Mouse (Mus musculus) kidney, adult 2 months (tissue): ENCODE results near the gene Wdr76. TPM values are rescaled to one million over a fixed set of nuclear protein-coding genes. Genes with fewer than 3 reads are reported as not detected.
"Not testable (repeated sequence)": the region's sequence is repeated elsewhere in the genome, so short reads cannot be mapped to it uniquely, and the experiment has no call there.

ENCODE experiments used
- DNase-seq: peaks from one replicate; pipeline ENCODE4 v3.0.0; 2021
- H3K27ac ChIP-seq: fragments of 200-500 bp; 2 replicates; pipeline ENCODE4 v1.5.1; 2012; ENCODE audit warnings: low read depth, low read length, control low read depth, inconsistent platforms; ENCODE audit not compliant: insufficient read depth
- H3K27me3 ChIP-seq: fragments of 200-500 bp; replicated peaks from 2 replicates; pipeline ENCODE4 v1.6.1; 2012; ENCODE audit warnings: mild to moderate bottlenecking, moderate library complexity, low read length, inconsistent platforms; ENCODE audit not compliant: control insufficient read depth, insufficient read depth
- H3K36me3 ChIP-seq: fragments of 200-500 bp; 2 replicates; pipeline ENCODE4 v1.6.1; 2012; ENCODE audit warnings: mild to moderate bottlenecking, moderate library complexity, low read length, inconsistent platforms; ENCODE audit not compliant: control insufficient read depth, insufficient read depth
- H3K4me1 ChIP-seq: fragments of 200-500 bp; 2 replicates; pipeline ENCODE4 v1.6.1; 2011; ENCODE audit warnings: low read length; ENCODE audit not compliant: control insufficient read depth, insufficient read depth
- H3K4me3 ChIP-seq: fragments of 200-500 bp; 2 replicates; pipeline ENCODE4 v1.5.1; 2011; ENCODE audit warnings: mild to moderate bottlenecking, low read depth, low read length, control low read depth; ENCODE audit not compliant: insufficient read depth
- CTCF ChIP-seq: fragments of 200-500 bp; conservative IDR thresholded peaks from 2 replicates; pipeline ENCODE4 v1.5.1; 2011; ENCODE audit warnings: low read depth, mild to moderate bottlenecking, control low read depth, low read length, moderate library complexity, mixed read lengths; ENCODE audit not compliant: insufficient read depth, insufficient read length
- POLR2A ChIP-seq: fragments of 200-500 bp; IDR thresholded peaks from one replicate; pipeline ENCODE4 v1.6.1; 2011; ENCODE audit warnings: low read depth, low read length, control low read depth
- WGBS: fragments of 180-500 bp; shearing (Covaris S2); methylation state at CpG from one replicate; pipeline ENCODE4 v1.1.7; 2018; 5-methylcytosine and 5-hydroxymethylcytosine counted together
- polyA plus RNA-seq: library from polyadenylated mRNA; depleted of rRNA; stranded (reverse); fragments of >200 nt; gene quantifications from 2 replicates; pipeline ENCODE4 v1.2.3, GENCODE M21; 2012

Gene Wdr76
- polyA plus RNA-seq, 1 experiment: 2.0 TPM

- Histone ChIP-seq H3K27me3 (no peaks in the 10 kb centered on the region), H3K36me3 (no peaks in the 10 kb centered on the region), H3K4me3 (no peak overlapping the region), H3K27ac (no peak overlapping the region), H3K4me1 (no peaks in the 10 kb centered on the region)
- 85% methylated on average over 2 of the region's 2 CpGs for WGBS
- DNase-seq: no peak
- TF ChIP-seq POLR2A (no peak), CTCF (no peak)
Measured at GRCm38 (mm10) chr2:121522006-121522405, 15.5 kb downstream of the Wdr76 start.

- not testable (repeated sequence) for H3K4me3 ChIP-seq, H3K27ac ChIP-seq, H3K36me3 ChIP-seq, DNase-seq, H3K4me1 ChIP-seq, H3K27me3 ChIP-seq
- WGBS: 95% methylated on average over 3 of the region's 3 CpGs
Measured at GRCm38 (mm10) chr2:121522830-121523229, 16.3 kb downstream of the Wdr76 start.

GRCm38 (mm10) chr2:121525056-121525455, 18.5 kb downstream of the Wdr76 start:
- H3K27me3 ChIP-seq: no peaks in the 10 kb centered on the region
- H3K4me1 ChIP-seq: no peaks in the 10 kb centered on the region
- no peaks in the 10 kb centered on the region for H3K36me3 ChIP-seq
- no peak for DNase-seq
- 92% methylated on average over 2 of the region's 2 CpGs for WGBS
- no peak overlapping the region for H3K27ac ChIP-seq
- no peak for TF ChIP-seq CTCF
- TF ChIP-seq POLR2A: no peak
- no peak overlapping the region for H3K4me3 ChIP-seq

GRCm38 (mm10) chr2:121544829-121545228, 38.3 kb downstream of the Wdr76 start:
- H3K27ac ChIP-seq: no peak overlapping the region
- H3K36me3 ChIP-seq: no peaks in the 10 kb centered on the region
- no peak for DNase-seq
- TF ChIP-seq POLR2A (no peak), CTCF (0 out of 2 replicates have a peak, but pooled peaks have one; percentile 11)
- 94% methylated on average over 3 of the region's 3 CpGs for WGBS
- H3K4me3 ChIP-seq: no peak overlapping the region
- no peaks in the 10 kb centered on the region for H3K27me3 ChIP-seq
- H3K4me1 ChIP-seq: no peaks in the 10 kb centered on the region

GRCm38 (mm10) chr2:121549630-121550029, 43.1 kb downstream of the Wdr76 start:
- WGBS: 92% methylated on average over 6 of the region's 6 CpGs
- H3K4me3 ChIP-seq: no peak overlapping the region
- no peak for DNase-seq

GRCm38 (mm10) chr2:121551271-121551670, 44.7 kb downstream of the Wdr76 start:
- Histone ChIP-seq H3K4me3 (no peak overlapping the region), H3K36me3 (no peaks in the 10 kb centered on the region), H3K27ac (no peak overlapping the region), H3K4me1 (no peaks in the 10 kb centered on the region), H3K27me3 (no peaks in the 10 kb centered on the region)
- WGBS: 71% methylated on average over 8 of the region's 8 CpGs
- DNase-seq: peak; percentile 6
- TF ChIP-seq CTCF: no peak
- no peak for TF ChIP-seq POLR2A

More at GRCm38 (mm10) chr2:121549630-121550029, 43.1 kb downstream of the Wdr76 start:
- H3K27ac ChIP-seq: no peak overlapping the region
- H3K4me1 ChIP-seq: no peaks in the 10 kb centered on the region
- TF ChIP-seq CTCF: no peak
- TF ChIP-seq POLR2A: no peak
- no peaks in the 10 kb centered on the region for H3K27me3 ChIP-seq
- no peaks in the 10 kb centered on the region for H3K36me3 ChIP-seq

- no peaks in the 10 kb centered on the region for H3K4me1 ChIP-seq
- no peaks in the 10 kb centered on the region for H3K27me3 ChIP-seq
- H3K36me3 ChIP-seq: no peaks in the 10 kb centered on the region
- no peak overlapping the region for H3K4me3 ChIP-seq
- 93% methylated on average over 3 of the region's 3 CpGs for WGBS
- TF ChIP-seq CTCF (no peak), POLR2A (no peak)
- H3K27ac ChIP-seq: no peak overlapping the region
- no peak for DNase-seq
Measured at GRCm38 (mm10) chr2:121563117-121563516, 56.6 kb downstream of the Wdr76 start.

GRCm38 (mm10) chr2:121565911-121566310, 59.4 kb downstream of the Wdr76 start:
- TF ChIP-seq POLR2A: no peak
- no peak for TF ChIP-seq CTCF
- Histone ChIP-seq H3K4me1 (no peaks in the 10 kb centered on the region), H3K27ac (no peak overlapping the region), H3K27me3 (no peaks in the 10 kb centered on the region), H3K4me3 (no peak overlapping the region), H3K36me3 (no peaks in the 10 kb centered on the region)
- DNase-seq: no peak
- 55% methylated on average over 5 of the region's 5 CpGs for WGBS
